Mouse (Mus musculus) kidney, adult 2 months (tissue): ENCODE measurements around the gene Casq2. TPM values are rescaled to one million over a fixed set of nuclear protein-coding genes. Genes with fewer than 3 reads are reported as not detected.
A peak's percentile ranks its signal among the peaks of the same experiment; 100 is the strongest.

Experiments used
- DNase-seq: peaks from one replicate; pipeline ENCODE4 v3.0.0; 2021
- H3K27ac ChIP-seq: fragments of 200-500 bp; 2 replicates; pipeline ENCODE4 v1.5.1; 2012; ENCODE audit warnings: low read depth, low read length, control low read depth, inconsistent platforms; ENCODE audit not compliant: insufficient read depth
- H3K27me3 ChIP-seq: fragments of 200-500 bp; replicated peaks from 2 replicates; pipeline ENCODE4 v1.6.1; 2012; ENCODE audit warnings: mild to moderate bottlenecking, moderate library complexity, low read length, inconsistent platforms; ENCODE audit not compliant: control insufficient read depth, insufficient read depth
- H3K36me3 ChIP-seq: fragments of 200-500 bp; 2 replicates; pipeline ENCODE4 v1.6.1; 2012; ENCODE audit warnings: mild to moderate bottlenecking, moderate library complexity, low read length, inconsistent platforms; ENCODE audit not compliant: control insufficient read depth, insufficient read depth
- H3K4me1 ChIP-seq: fragments of 200-500 bp; 2 replicates; pipeline ENCODE4 v1.6.1; 2011; ENCODE audit warnings: low read length; ENCODE audit not compliant: control insufficient read depth, insufficient read depth
- H3K4me3 ChIP-seq: fragments of 200-500 bp; 2 replicates; pipeline ENCODE4 v1.5.1; 2011; ENCODE audit warnings: mild to moderate bottlenecking, low read depth, low read length, control low read depth; ENCODE audit not compliant: insufficient read depth
- CTCF ChIP-seq: fragments of 200-500 bp; conservative IDR thresholded peaks from 2 replicates; pipeline ENCODE4 v1.5.1; 2011; ENCODE audit warnings: low read depth, mild to moderate bottlenecking, control low read depth, low read length, moderate library complexity, mixed read lengths; ENCODE audit not compliant: insufficient read depth, insufficient read length
- POLR2A ChIP-seq: fragments of 200-500 bp; IDR thresholded peaks from one replicate; pipeline ENCODE4 v1.6.1; 2011; ENCODE audit warnings: low read depth, low read length, control low read depth
- WGBS: fragments of 180-500 bp; shearing (Covaris S2); methylation state at CpG from one replicate; pipeline ENCODE4 v1.1.7; 2018; 5-methylcytosine and 5-hydroxymethylcytosine counted together
- polyA plus RNA-seq: library from polyadenylated mRNA; depleted of rRNA; stranded (reverse); fragments of >200 nt; gene quantifications from 2 replicates; pipeline ENCODE4 v1.2.3, GENCODE M21; 2012

Gene Casq2
- polyA plus RNA-seq, 1 experiment: 2.1 TPM

- Histone ChIP-seq H3K4me1 (no peaks in the 10 kb centered on the region), H3K36me3 (peaks cover 1% of the 10 kb centered on the region; the same call in 1 of the 2 replicates), H3K27me3 (no peaks in the 10 kb centered on the region), H3K27ac (no peak overlapping the region), H3K4me3 (no peak overlapping the region)
- no peak for TF ChIP-seq CTCF
- TF ChIP-seq POLR2A: no peak
- no peak for DNase-seq
- 89% methylated on average over 2 of the region's 2 CpGs for WGBS
Measured at GRCm38 (mm10) chr3:102182601-102183000, 96.4 kb downstream of the Casq2 start.

- H3K27ac ChIP-seq: no peak overlapping the region
- no peak overlapping the region for H3K4me3 ChIP-seq
- WGBS: 50% methylated on average over 5 of the region's 5 CpGs
- DNase-seq: no peak
- H3K36me3 ChIP-seq: peaks cover 1% of the 10 kb centered on the region; the same call in 1 of the 2 replicates
- no peaks in the 10 kb centered on the region for H3K27me3 ChIP-seq
- no peaks in the 10 kb centered on the region for H3K4me1 ChIP-seq
- no peak for TF ChIP-seq CTCF
- TF ChIP-seq POLR2A: no peak
Measured at GRCm38 (mm10) chr3:102184721-102185120, 98.5 kb downstream of the Casq2 start.

GRCm38 (mm10) chr3:102187401-102187800 is 101.2 kb downstream of the Casq2 start:
- no peak for TF ChIP-seq CTCF
- TF ChIP-seq POLR2A: no peak
- no peak for DNase-seq
- Histone ChIP-seq H3K27me3 (no peaks in the 10 kb centered on the region), H3K4me1 (no peaks in the 10 kb centered on the region), H3K4me3 (no peak overlapping the region), H3K27ac (no peak overlapping the region), H3K36me3 (peaks cover 1% of the 10 kb centered on the region; the same call in 1 of the 2 replicates)
- 84% methylated on average over 4 of the region's 4 CpGs for WGBS

- Histone ChIP-seq H3K27ac (no peak overlapping the region), H3K4me3 (no peak overlapping the region), H3K4me1 (peaks cover 4% of the 10 kb centered on the region; the same call in 1 of the 2 replicates), H3K36me3 (no peaks in the 10 kb centered on the region; the same call in 1 of the 2 replicates), H3K27me3 (no peaks in the 10 kb centered on the region)
- DNase-seq: peak; percentile 53
- TF ChIP-seq POLR2A (no peak), CTCF (no peak)
- 55% methylated on average over 6 of the region's 6 CpGs for WGBS
Measured at GRCm38 (mm10) chr3:102188972-102189371, 102.8 kb downstream of the Casq2 start.

GRCm38 (mm10) chr3:102190015-102190414 is 103.8 kb downstream of the Casq2 start:
- TF ChIP-seq CTCF (no peak), POLR2A (no peak)
- Histone ChIP-seq H3K4me1 (peaks cover 4% of the 10 kb centered on the region; the same call in 1 of the 2 replicates), H3K27ac (no peak overlapping the region), H3K36me3 (no peaks in the 10 kb centered on the region; the same call in 1 of the 2 replicates), H3K4me3 (no peak overlapping the region), H3K27me3 (no peaks in the 10 kb centered on the region)
- whole genome bisulfite sequencing: 61% methylated on average over 4 of the region's 4 CpGs
- DNase-seq: no peak

GRCm38 (mm10) chr3:102190642-102191041 is 104.4 kb downstream of the Casq2 start:
- H3K27ac ChIP-seq: no peak overlapping the region
- H3K4me3 ChIP-seq: no peak overlapping the region
- no peaks in the 10 kb centered on the region; the same call in 1 of the 2 replicates for H3K36me3 ChIP-seq
- no peaks in the 10 kb centered on the region for H3K27me3 ChIP-seq
- peaks cover 4% of the 10 kb centered on the region; the same call in 1 of the 2 replicates for H3K4me1 ChIP-seq
- no peak for TF ChIP-seq CTCF
- TF ChIP-seq POLR2A: no peak
- DNase-seq: no peak

- peak; percentile 61 for DNase-seq
- no peak for TF ChIP-seq CTCF
- TF ChIP-seq POLR2A: no peak
- peaks cover 7% of the 10 kb centered on the region for H3K4me1 ChIP-seq
- H3K4me3 ChIP-seq: no peak overlapping the region
- H3K27ac ChIP-seq: no peak overlapping the region
- H3K27me3 ChIP-seq: no peaks in the 10 kb centered on the region
- H3K36me3 ChIP-seq: no peaks in the 10 kb centered on the region; the same call in 1 of the 2 replicates
- WGBS: 66% methylated on average over 3 of the region's 3 CpGs
Measured at GRCm38 (mm10) chr3:102191575-102191974, 105.4 kb downstream of the Casq2 start.
